In the genomic region with DNA sequence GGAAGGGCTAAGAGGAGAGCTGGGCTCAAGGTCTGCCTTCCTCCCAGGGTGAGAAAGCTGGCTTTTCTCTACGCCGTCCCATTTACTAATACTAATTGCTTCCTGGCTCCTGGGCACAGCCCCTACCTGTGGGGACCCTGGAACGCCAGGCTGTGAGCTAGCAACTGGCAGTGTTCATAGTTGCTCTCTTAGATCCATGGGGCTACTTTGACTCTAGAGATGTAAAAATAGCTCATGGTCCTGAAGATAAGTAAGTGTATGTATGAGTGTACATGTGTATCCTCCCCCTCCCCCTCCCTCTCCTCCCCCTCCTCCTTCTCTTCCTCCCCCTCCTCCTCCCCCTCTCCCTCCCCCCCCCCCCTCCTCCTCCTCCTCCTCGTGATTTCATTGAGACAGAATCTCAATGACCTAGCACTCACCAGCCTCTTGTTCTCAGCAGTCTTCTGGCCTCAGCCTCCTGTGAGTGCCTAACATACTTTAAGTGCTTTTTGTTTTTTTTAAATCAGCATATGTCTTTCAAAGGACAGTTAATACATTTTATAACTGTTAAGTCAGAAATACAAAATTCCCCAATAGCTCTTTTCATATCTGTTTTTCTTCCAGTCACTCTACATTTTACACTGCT, we compare ENCODE assay signal across 19 mouse cellular contexts.
DNase-seq lines count a peak whose midpoint lies in the region; ATAC-seq and TF ChIP-seq lines count a peak whose summit lies in the region.
"Had no signal": no experiment of that assay in that cellular context is flagged by ENCODE, and none has a peak within 500 bp of the region (broad histone marks: within the 10 kb centered on the region; RNA-seq: fewer than 3 reads in every experiment).

No protein-coding gene starts in this region.

- peak overlapping the region; percentile 85 for H3K27ac ChIP-seq in heart, embryonic 10.5 days
- H3K27ac ChIP-seq in kidney, embryonic 15.5 days = peak overlapping the region; percentile 45; the same call in 1 of the 2 replicates
- no peak overlapping the region for H3K27ac ChIP-seq in stomach, embryonic 15.5 days
- H3K27ac ChIP-seq in stomach, postnatal 0 days (replicated peaks) = no peak overlapping the region
- H3K27ac ChIP-seq in stomach, embryonic 16.5 days (ENCODE audit: low read length) = peak overlapping the region; percentile 35; the same call in 1 of the 2 replicates
- H3K27ac ChIP-seq: hindbrain, embryonic 12.5 days; liver, embryonic 12.5 days had no signal

- DNase-seq in heart, embryonic 10.5 days (ENCODE audit: low spot score) = no peak
- DNase-seq in heart, adult 9 months (ENCODE audit: low spot score in 2 of 2) = no peak
- DNase-seq in kidney, postnatal 14 days = no peak
- no peak for DNase-seq in stomach, postnatal 0 days (ENCODE audit: low spot score)
- DNase-seq: cerebellum, adult 18-20 months; cerebellum, postnatal 25 days; gastrocnemius, postnatal 36 days; kidney, adult 9 months; kidney, postnatal 4 days; layer of hippocampus, adult 9-11 months; retina, postnatal 1 day; right cerebral cortex, postnatal 4 days; thymus, postnatal 36 days had no signal

- H3K4me2 ChIP-seq in kidney, embryonic 15.5 days = no peak overlapping the region
- H3K4me2 ChIP-seq in stomach, embryonic 15.5 days = no peak overlapping the region
- no peak overlapping the region for H3K4me2 ChIP-seq in stomach, postnatal 0 days (replicated peaks; ENCODE audit: low read depth)
- H3K4me2 ChIP-seq in stomach, embryonic 16.5 days (ENCODE audit: low read depth, low read length) = no peak overlapping the region
- H3K4me2 ChIP-seq: hindbrain, embryonic 12.5 days; liver, embryonic 12.5 days had no signal

- no peaks in the 10 kb centered on the region for H3K9me3 ChIP-seq in heart, embryonic 10.5 days
- H3K9me3 ChIP-seq in kidney, embryonic 15.5 days (replicated peaks) = no peaks in the 10 kb centered on the region
- H3K9me3 ChIP-seq in stomach, embryonic 15.5 days = no peaks in the 10 kb centered on the region
- H3K9me3 ChIP-seq in stomach, postnatal 0 days (ENCODE audit: control insufficient read depth, low read length) = no peaks in the 10 kb centered on the region
- H3K9me3 ChIP-seq in stomach, embryonic 16.5 days (replicated peaks; ENCODE audit: control insufficient read depth, low read length) = no peaks in the 10 kb centered on the region
- H3K9me3 ChIP-seq: hindbrain, embryonic 12.5 days; liver, embryonic 12.5 days had no signal

- WGBS in heart, embryonic 10.5 days = 16% methylated on average over 3 of the region's 4 CpGs
- whole genome bisulfite sequencing in kidney, embryonic 15.5 days = 49% methylated on average over 3 of the region's 4 CpGs
- WGBS in stomach, embryonic 15.5 days = 37% methylated on average over 3 of the region's 4 CpGs
- WGBS in stomach, postnatal 0 days = 56% methylated on average over 3 of the region's 4 CpGs
- 39% methylated on average over 4 of the region's 4 CpGs for WGBS in stomach, embryonic 16.5 days

- TF ChIP-seq EP300 in stomach, postnatal 0 days (optimal IDR thresholded peaks at IDR 0.05) = no peak

- peak overlapping the region; percentile 22; the same call in 1 of the 2 replicates for H3K4me3 ChIP-seq in heart, embryonic 10.5 days
- H3K4me3 ChIP-seq in kidney, embryonic 15.5 days (replicated peaks) = no peak overlapping the region
- no peak overlapping the region for H3K4me3 ChIP-seq in stomach, embryonic 15.5 days (replicated peaks)
- H3K4me3 ChIP-seq in stomach, postnatal 0 days (ENCODE audit: low read depth, low read length) = no peak overlapping the region
- H3K4me3 ChIP-seq in stomach, embryonic 16.5 days (replicated peaks; ENCODE audit: low read length) = no peak overlapping the region
- H3K4me3 ChIP-seq: hindbrain, embryonic 12.5 days; liver, embryonic 12.5 days had no signal

- peaks cover 24% of the 10 kb centered on the region for H3K4me1 ChIP-seq in heart, embryonic 10.5 days
- H3K4me1 ChIP-seq in kidney, embryonic 15.5 days = peaks cover 6% of the 10 kb centered on the region; the same call in 1 of the 2 replicates
- H3K4me1 ChIP-seq in stomach, embryonic 15.5 days = peaks cover 11% of the 10 kb centered on the region; the same call in 1 of the 2 replicates
- no peaks in the 10 kb centered on the region for H3K4me1 ChIP-seq in stomach, postnatal 0 days (replicated peaks; ENCODE audit: control insufficient read depth, insufficient read depth)
- H3K4me1 ChIP-seq in stomach, embryonic 16.5 days (ENCODE audit: control insufficient read depth, insufficient read depth, low read length) = peaks cover 10% of the 10 kb centered on the region
- H3K4me1 ChIP-seq: hindbrain, embryonic 12.5 days had no signal

- peak; percentile 18; the same call in 1 of the 2 replicates for ATAC-seq in kidney, embryonic 15.5 days (replicated peaks; ENCODE audit: low FRiP score)
- peak; percentile 40; the same call in 1 of the 2 replicates for ATAC-seq in stomach, embryonic 15.5 days (ENCODE audit: insufficient read depth, low FRiP score, low read depth)
- no peak for ATAC-seq in stomach, postnatal 0 days (ENCODE audit: low FRiP score, low TSS enrichment)
- no peak for ATAC-seq in stomach, embryonic 16.5 days (ENCODE audit: insufficient read depth, low FRiP score)
- ATAC-seq: forebrain, embryonic 16.5 days; liver, embryonic 12.5 days had no signal

- no peaks in the 10 kb centered on the region for H3K27me3 ChIP-seq in heart, embryonic 10.5 days (ENCODE audit: insufficient read depth, poor library complexity, severe bottlenecking)
- no peaks in the 10 kb centered on the region for H3K27me3 ChIP-seq in kidney, embryonic 15.5 days
- no peaks in the 10 kb centered on the region for H3K27me3 ChIP-seq in stomach, embryonic 15.5 days (replicated peaks)
- no peaks in the 10 kb centered on the region for H3K27me3 ChIP-seq in stomach, postnatal 0 days (ENCODE audit: control insufficient read depth, insufficient read depth, low read length)
- no peaks in the 10 kb centered on the region for H3K27me3 ChIP-seq in stomach, embryonic 16.5 days (ENCODE audit: control insufficient read depth, insufficient read depth, low read length)
- H3K27me3 ChIP-seq: hindbrain, embryonic 12.5 days; liver, embryonic 12.5 days had no signal

- H3K9ac ChIP-seq in kidney, embryonic 15.5 days = no peak overlapping the region
- no peak overlapping the region for H3K9ac ChIP-seq in stomach, embryonic 15.5 days
- no peak overlapping the region for H3K9ac ChIP-seq in stomach, postnatal 0 days (ENCODE audit: low read length)
- no peak overlapping the region for H3K9ac ChIP-seq in stomach, embryonic 16.5 days (ENCODE audit: low read length)
- H3K9ac ChIP-seq: hindbrain, embryonic 12.5 days; liver, embryonic 12.5 days had no signal

- TF ChIP-seq CTCF in stomach, postnatal 0 days (IDR thresholded peaks at IDR 0.05; ENCODE audit: low read depth) = no peak

- H3K36me3 ChIP-seq in heart, embryonic 10.5 days = no peaks in the 10 kb centered on the region
- H3K36me3 ChIP-seq in kidney, embryonic 15.5 days = no peaks in the 10 kb centered on the region
- no peaks in the 10 kb centered on the region for H3K36me3 ChIP-seq in stomach, embryonic 15.5 days
- no peaks in the 10 kb centered on the region for H3K36me3 ChIP-seq in stomach, postnatal 0 days (ENCODE audit: control insufficient read depth, insufficient read depth, low read length)
- no peaks in the 10 kb centered on the region for H3K36me3 ChIP-seq in stomach, embryonic 16.5 days (ENCODE audit: control insufficient read depth, insufficient read depth, low read length)
- H3K36me3 ChIP-seq: hindbrain, embryonic 12.5 days; liver, embryonic 12.5 days had no signal

Comparison
In these comparisons a context has a peak if more than half of its experiments do, and no peak if none do; other contexts are left out.
1. H3K27ac ChIP-seq: peak in heart, embryonic 10.5 days (single experiment), kidney, embryonic 15.5 days (single experiment) and stomach, embryonic 16.5 days (single experiment); none in stomach, embryonic 15.5 days (single experiment) and stomach, postnatal 0 days (single experiment).
2. ATAC-seq: peak in kidney, embryonic 15.5 days (single experiment) and stomach, embryonic 15.5 days (single experiment); none in stomach, postnatal 0 days (single experiment) and stomach, embryonic 16.5 days (single experiment).